ENCODE assay signal across 19 mouse cellular contexts in genomic region chr6:52196811-52197210, GRCm38 (mm10). TPM values are rescaled to one million over a fixed set of nuclear protein-coding genes. Genes with fewer than 3 reads are reported as not detected.
A peak's percentile ranks its signal among the peaks of the same experiment; 100 is the strongest.
DNase-seq lines count a peak whose midpoint lies in the region; ATAC-seq and TF ChIP-seq lines count a peak whose summit lies in the region.
"Had no signal": no experiment of that assay in that cellular context is flagged by ENCODE, and none has a peak within 500 bp of the region (broad histone marks: within the 10 kb centered on the region; RNA-seq: fewer than 3 reads in every experiment).

No protein-coding gene starts in this region.

- 9% methylated on average over 9 of the region's 9 CpGs for WGBS in hindbrain, embryonic 16.5 days
- 4% methylated on average over 9 of the region's 9 CpGs for WGBS in midbrain, postnatal 0 days

- H3K9ac ChIP-seq in hindbrain, embryonic 16.5 days (ENCODE audit: low read depth, low read length) = no peak overlapping the region
- H3K9ac ChIP-seq in midbrain, postnatal 0 days (replicated peaks; ENCODE audit: low read length, poor library complexity, severe bottlenecking) = no peak overlapping the region
- H3K9ac ChIP-seq: embryonic facial prominence, embryonic 13.5 days; forebrain, embryonic 13.5 days had no signal

- peaks cover 4% of the 10 kb centered on the region for H3K79me2 ChIP-seq in myocyte (ENCODE audit: control insufficient read depth, insufficient read depth)

- DNase-seq in kidney, adult 18-20 months = peak; percentile 8
- DNase-seq in kidney, adult 8-10 months = no peak
- peak; percentile 64 for DNase-seq in 3T3-L1 (ENCODE audit: low read depth, low spot score)
- no peak for DNase-seq in left cerebral cortex, adult 11 months (ENCODE audit: low spot score)
- no peak for DNase-seq in midbrain, postnatal 0 days (ENCODE audit: low spot score)
- DNase-seq in gastrocnemius, postnatal 4 days (ENCODE audit: low spot score in 2 of 2) = no peak
- DNase-seq: B cell, adult 2 months; cerebellum, postnatal 36 days; gastrocnemius, postnatal 10 days; right cerebral cortex, adult 18-20 months had no signal

- no peaks in the 10 kb centered on the region for H3K9me3 ChIP-seq in hindbrain, embryonic 16.5 days (ENCODE audit: control insufficient read depth, low read length)
- no peaks in the 10 kb centered on the region for H3K9me3 ChIP-seq in midbrain, postnatal 0 days (ENCODE audit: low read length)
- H3K9me3 ChIP-seq: embryonic facial prominence, embryonic 13.5 days; forebrain, embryonic 13.5 days; megakaryocyte, embryonic 14.5 days had no signal

- H3K4me2 ChIP-seq in hindbrain, embryonic 16.5 days (ENCODE audit: low read length) = peak overlapping the region; percentile 35
- H3K4me2 ChIP-seq in myocyte (ENCODE audit: low read depth) = peak overlapping the region; percentile 14
- no peak overlapping the region for H3K4me2 ChIP-seq in midbrain, postnatal 0 days (ENCODE audit: low read depth, low read length, poor library complexity, severe bottlenecking)
- H3K4me2 ChIP-seq: embryonic facial prominence, embryonic 13.5 days; forebrain, embryonic 13.5 days had no signal

- no peak for ATAC-seq in hindbrain, embryonic 16.5 days
- no peak for ATAC-seq in midbrain, postnatal 0 days (ENCODE audit: low FRiP score)
- ATAC-seq: forebrain, embryonic 13.5 days had no signal

- TF ChIP-seq POLR2A in myocyte (IDR thresholded peaks at IDR 0.05; ENCODE audit: insufficient read length, low read depth) = no peak

- TF ChIP-seq CTCF in midbrain, postnatal 0 days (IDR thresholded peaks at IDR 0.05) = no peak

- H3K4me3 ChIP-seq in hindbrain, embryonic 16.5 days (ENCODE audit: low read length) = no peak overlapping the region
- no peak overlapping the region for H3K4me3 ChIP-seq in myocyte
- H3K4me3 ChIP-seq in midbrain, postnatal 0 days (ENCODE audit: low read depth, low read length) = no peak overlapping the region
- H3K4me3 ChIP-seq: embryonic facial prominence, embryonic 13.5 days; forebrain, embryonic 13.5 days; megakaryocyte, embryonic 14.5 days had no signal

- H3ac ChIP-seq in myocyte (ENCODE audit: control insufficient read depth, insufficient read length) = no peak overlapping the region

- no peaks in the 10 kb centered on the region for H3K36me3 ChIP-seq in hindbrain, embryonic 16.5 days (ENCODE audit: control insufficient read depth, insufficient read depth, low read length)
- H3K36me3 ChIP-seq in myocyte (ENCODE audit: control insufficient read depth, insufficient read depth) = peaks cover under 1% of the 10 kb centered on the region
- no peaks in the 10 kb centered on the region for H3K36me3 ChIP-seq in midbrain, postnatal 0 days (ENCODE audit: insufficient read depth, low read length)
- H3K36me3 ChIP-seq: embryonic facial prominence, embryonic 13.5 days; G1E had no signal

- H3K27ac ChIP-seq in hindbrain, embryonic 16.5 days (ENCODE audit: low read depth, low read length) = peak overlapping the region; percentile 20
- no peak overlapping the region for H3K27ac ChIP-seq in midbrain, postnatal 0 days (ENCODE audit: low read depth, low read length)
- H3K27ac ChIP-seq: embryonic facial prominence, embryonic 13.5 days; forebrain, embryonic 13.5 days had no signal

- peaks cover 57% of the 10 kb centered on the region for H3K27me3 ChIP-seq in hindbrain, embryonic 16.5 days (replicated peaks; ENCODE audit: control insufficient read depth, insufficient read depth, low read length)
- H3K27me3 ChIP-seq in myocyte (ENCODE audit: control insufficient read depth, insufficient read depth, insufficient read length) = no peaks in the 10 kb centered on the region
- peaks cover 95% of the 10 kb centered on the region for H3K27me3 ChIP-seq in midbrain, postnatal 0 days (ENCODE audit: insufficient read depth, low read length)

- no peaks in the 10 kb centered on the region; the same call in 1 of the 2 replicates for H3K4me1 ChIP-seq in hindbrain, embryonic 16.5 days (ENCODE audit: control insufficient read depth, insufficient read depth, low read depth, low read length)
- no peaks in the 10 kb centered on the region for H3K4me1 ChIP-seq in midbrain, postnatal 0 days (ENCODE audit: insufficient read depth, low read length)

TF ChIP-seq in myocyte, 11 proteins besides CTCF, POLR2A, EP300 and RAD21:
- no peak for TF ChIP-seq TCF12 (IDR thresholded peaks at IDR 0.05; ENCODE audit: insufficient read depth, poor library complexity, severe bottlenecking)
- TF ChIP-seq CEBPB (IDR thresholded peaks at IDR 0.05; ENCODE audit: insufficient read depth, poor library complexity, severe bottlenecking) = no peak
- no peak for TF ChIP-seq REST (IDR thresholded peaks at IDR 0.05; ENCODE audit: insufficient read depth, insufficient read length)
- no peak for TF ChIP-seq MAX (IDR thresholded peaks at IDR 0.05; ENCODE audit: low read depth)
- no peak for TF ChIP-seq USF1 (IDR thresholded peaks at IDR 0.05; ENCODE audit: low read depth)
- no peak for TF ChIP-seq MYOD1 (IDR thresholded peaks at IDR 0.05; ENCODE audit: control insufficient read depth in 1 of 3, insufficient read length in 2 of 3, low read depth in 2 of 3)
- no peak for TF ChIP-seq E2F4 (IDR thresholded peaks at IDR 0.05; ENCODE audit: insufficient read depth)
- TF ChIP-seq POLR2AphosphoS2 (IDR thresholded peaks at IDR 0.05; ENCODE audit: insufficient read length, low read depth) = no peak
- TF ChIP-seq SRF (IDR thresholded peaks at IDR 0.05; ENCODE audit: control insufficient read depth, insufficient read length, low read depth) = no peak
- TF ChIP-seq TCF3 (IDR thresholded peaks at IDR 0.05; ENCODE audit: insufficient read length, low read depth) = no peak
- no peak for TF ChIP-seq MYOG (IDR thresholded peaks at IDR 0.05; ENCODE audit: control insufficient read depth in 1 of 3, insufficient read depth in 1 of 3, insufficient read length in 2 of 3, low read depth in 2 of 3)

RNA-seq across cellular contexts. Expression of gene Hoxa4, which starts 5.3 kb away (rescaled TPM):
- 5.6 and 8.8 TPM in 2 replicates for polyA plus RNA-seq in hindbrain, embryonic 16.5 days (2015; fragmentation: Nextera tagmentation; extraction: Ambion mirVana)
- polyA plus RNA-seq in myocyte (2012; fragmentation: generic; extraction: Trizol) = 1.4 TPM
- total RNA-seq in midbrain, postnatal 0 days (2014; rRNA removed) = 0.22 TPM in 1 of 2 replicates, not detected in the other
- not detected in 2 replicates for polyA plus RNA-seq in midbrain, postnatal 0 days (2015; fragmentation: Nextera tagmentation; extraction: Ambion mirVana)
- total RNA-seq in gastrocnemius, postnatal 4 days (2021) = 10 to 100 TPM in 1 of 2 experiments, 1 to 10 TPM in 1; 9.2 to 11.8 TPM
- total RNA-seq: G1E; left cerebral cortex, postnatal 10 days had no signal
- polyA plus RNA-seq: forebrain, embryonic 13.5 days; G1E had no signal

RNA-seq across cellular contexts. Expression of gene Hoxa5, which starts 7.6 kb away (rescaled TPM):
- 85.9 and 106 TPM in 2 replicates for polyA plus RNA-seq in hindbrain, embryonic 16.5 days (2015; fragmentation: Nextera tagmentation; extraction: Ambion mirVana)
- 1.6 TPM for polyA plus RNA-seq in myocyte (2012; fragmentation: generic; extraction: Trizol)
- total RNA-seq in midbrain, postnatal 0 days (2014; rRNA removed) = 10.4 TPM in 1 of 2 replicates, not detected in the other
- polyA plus RNA-seq in midbrain, postnatal 0 days (2015; fragmentation: Nextera tagmentation; extraction: Ambion mirVana) = not detected in 2 replicates
- total RNA-seq in gastrocnemius, postnatal 4 days (2021) = 1 to 10 TPM; 4.4 to 5.1 TPM
- total RNA-seq: left cerebral cortex, postnatal 10 days had no signal
- polyA plus RNA-seq: forebrain, embryonic 13.5 days; G1E had no signal

RNA-seq across cellular contexts. Expression of gene Hoxa6, which starts 11.7 kb away (rescaled TPM):
- 9.4 and 9.9 TPM in 2 replicates for polyA plus RNA-seq in hindbrain, embryonic 16.5 days (2015; fragmentation: Nextera tagmentation; extraction: Ambion mirVana)
- polyA plus RNA-seq in myocyte (2012; fragmentation: generic; extraction: Trizol) = 0.88 TPM
- total RNA-seq in midbrain, postnatal 0 days (2014; rRNA removed) = not detected in 2 replicates
- polyA plus RNA-seq in midbrain, postnatal 0 days (2015; fragmentation: Nextera tagmentation; extraction: Ambion mirVana) = not detected in 2 replicates
- 1 to 10 TPM; 3.0 to 3.5 TPM for total RNA-seq in gastrocnemius, postnatal 4 days (2021)
- total RNA-seq: left cerebral cortex, postnatal 10 days; liver, adult 2 months had no signal
- polyA plus RNA-seq: forebrain, embryonic 13.5 days; G1E; heart, embryonic 14.5 days; liver, adult 2 months had no signal

RNA-seq across cellular contexts. Expression of gene Hoxa3, which starts 16.3 kb away (rescaled TPM):
- 12.9 and 13.9 TPM in 2 replicates for polyA plus RNA-seq in hindbrain, embryonic 16.5 days (2015; fragmentation: Nextera tagmentation; extraction: Ambion mirVana)
- 1.0 TPM for polyA plus RNA-seq in myocyte (2012; fragmentation: generic; extraction: Trizol)
- 1.6 TPM in 1 of 2 replicates, not detected in the other for total RNA-seq in midbrain, postnatal 0 days (2014; rRNA removed)
- polyA plus RNA-seq in midbrain, postnatal 0 days (2015; fragmentation: Nextera tagmentation; extraction: Ambion mirVana) = not detected in 2 replicates
- 1 to 10 TPM; 3.2 to 4.1 TPM for total RNA-seq in gastrocnemius, postnatal 4 days (2021)
- total RNA-seq: left cerebral cortex, postnatal 10 days had no signal
- polyA plus RNA-seq: forebrain, embryonic 13.5 days; G1E had no signal

RNA-seq across cellular contexts. Expression of gene Gm28308, which starts 16.3 kb away (rescaled TPM):
- polyA plus RNA-seq in hindbrain, embryonic 16.5 days (2015; fragmentation: Nextera tagmentation; extraction: Ambion mirVana) = not detected in 2 replicates
- polyA plus RNA-seq in myocyte (2012; fragmentation: generic; extraction: Trizol) = 0.52 TPM
- not detected in 2 replicates for total RNA-seq in midbrain, postnatal 0 days (2014; rRNA removed)
- polyA plus RNA-seq in midbrain, postnatal 0 days (2015; fragmentation: Nextera tagmentation; extraction: Ambion mirVana) = not detected in 2 replicates
- under 1 TPM in 1 of 2 experiments, not detected in 1; 0.73 TPM for total RNA-seq in gastrocnemius, postnatal 4 days (2021)
- total RNA-seq: G1E; gastrocnemius, postnatal 10 days; left cerebral cortex, postnatal 10 days; liver, adult 2 months had no signal
- polyA plus RNA-seq: embryonic facial prominence, embryonic 13.5 days; forebrain, embryonic 13.5 days; G1E; heart, embryonic 14.5 days; liver, adult 2 months had no signal

Comparison
In these comparisons a context has a peak if more than half of its experiments do, and no peak if none do; other contexts are left out.
1. DNase-seq: peak in kidney, adult 18-20 months (single experiment) and 3T3-L1 (single experiment); none in kidney, adult 8-10 months (0 of 2), left cerebral cortex, adult 11 months (single experiment), midbrain, postnatal 0 days (single experiment) and gastrocnemius, postnatal 4 days (0 of 2).
2. RNA of gene Hoxa5, which starts 7.6 kb away (polyA plus RNA-seq): 85.9 to 106 TPM in hindbrain, embryonic 16.5 days; 1.6 TPM in myocyte (single experiment) and not detected in midbrain, postnatal 0 days; every median in the first group is over 10 times any median in the second.